Mouse (Mus musculus) myocyte (in vitro differentiated cells): Measurements from ENCODE around the gene Vmn1r85.

Source experiments
- MAX ChIP-seq: IDR thresholded peaks from one replicate; pipeline ENCODE4 v1.6.1; 2011; ENCODE audit warnings: low read depth, mild to moderate bottlenecking, control low read depth
- MYOD1 ChIP-seq, 3 experiments: IDR thresholded peaks; one replicate each; pipeline ENCODE4 v1.6.1; 2011; ENCODE audit warnings: control low read depth in 2 of 3, low read depth in 2 of 3, mild to moderate bottlenecking in 2 of 3, moderate library complexity in 1 of 3; ENCODE audit not compliant: insufficient read length in 2 of 3, control insufficient read depth in 1 of 3
- POLR2A ChIP-seq: IDR thresholded peaks from one replicate; pipeline ENCODE4 v1.6.1; 2011; ENCODE audit warnings: low read depth, mild to moderate bottlenecking, control low read depth, moderate library complexity; ENCODE audit not compliant: insufficient read length
- REST ChIP-seq: IDR thresholded peaks from one replicate; pipeline ENCODE4 v1.6.1; 2011; ENCODE audit warnings: mild to moderate bottlenecking, control low read depth, moderate library complexity; ENCODE audit not compliant: insufficient read depth, insufficient read length
- TCF12 ChIP-seq: IDR thresholded peaks from one replicate; pipeline ENCODE4 v1.6.1; 2011; ENCODE audit warnings: mild to moderate bottlenecking, control low read depth; ENCODE audit not compliant: poor library complexity, insufficient read depth, severe bottlenecking
- TCF3 ChIP-seq: IDR thresholded peaks from one replicate; pipeline ENCODE4 v1.6.1; 2011; ENCODE audit warnings: low read depth, control low read depth; ENCODE audit not compliant: insufficient read length
- USF1 ChIP-seq: IDR thresholded peaks from one replicate; pipeline ENCODE4 v1.6.1; 2011; ENCODE audit warnings: low read depth, mild to moderate bottlenecking, control low read depth, moderate library complexity

- no peak for TF ChIP-seq POLR2A
- TF ChIP-seq REST: no peak
- TF ChIP-seq TCF3: no peak
- no peak for TF ChIP-seq MAX
- no peak for TF ChIP-seq USF1
- TF ChIP-seq MYOD1 (IDR thresholded peaks at IDR 0.05; ENCODE audit: control insufficient read depth in 1 of 3, insufficient read length in 2 of 3, low read depth in 2 of 3): no peak
- no peak for TF ChIP-seq TCF12
Observed at GRCm38 (mm10) chr7:13044254-13044625, 50.7 kb downstream of the Vmn1r85 start.
